Comparison of ENCODE assay signal across 8 mouse cellular contexts in the genomic region with DNA sequence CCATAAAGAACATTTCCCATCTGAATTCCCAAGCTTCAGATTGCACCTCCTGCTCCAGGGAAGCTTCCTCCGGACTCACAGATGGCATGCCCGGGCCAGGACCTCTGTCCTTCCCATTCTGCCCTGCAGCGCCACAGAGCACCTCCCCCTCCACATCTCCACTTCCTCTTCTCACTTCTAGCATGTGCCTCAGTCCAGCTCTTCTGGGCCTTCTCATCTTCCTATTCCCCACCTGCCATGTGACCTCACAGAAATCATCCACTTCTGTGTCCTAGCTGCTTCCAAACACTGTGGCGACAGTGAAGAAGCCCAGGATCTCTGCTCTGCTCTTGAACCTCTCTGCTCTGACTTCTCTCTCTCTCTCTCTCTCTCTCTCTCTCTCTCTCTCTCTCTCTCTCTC.
DNase-seq lines count a peak whose midpoint lies in the region; ATAC-seq and TF ChIP-seq lines count a peak whose summit lies in the region.
"Had no signal": no experiment of that assay in that cellular context is flagged by ENCODE, and none has a peak within 500 bp of the region (broad histone marks: within the 10 kb centered on the region; RNA-seq: fewer than 3 reads in every experiment).

No protein-coding gene starts in this region.

- 68% methylated on average over 4 of the region's 4 CpGs for WGBS in limb, embryonic 11.5 days

- no peak overlapping the region for H3K4me2 ChIP-seq in limb, embryonic 11.5 days (ENCODE audit: low read depth, severe bottlenecking)

- no peak for TF ChIP-seq CTCF in layer of hippocampus, adult 2 months (conservative IDR thresholded peaks at IDR 0.05)
- TF ChIP-seq CTCF in E14TG2a.4 (conservative IDR thresholded peaks at IDR 0.05; ENCODE audit: low read length), result no peak

- H3K36me3 ChIP-seq in E14TG2a.4 (ENCODE audit: insufficient read depth, low read length), result no peaks in the 10 kb centered on the region
- H3K36me3 ChIP-seq in limb, embryonic 11.5 days (ENCODE audit: control insufficient read depth, insufficient read depth, low read length), result no peaks in the 10 kb centered on the region

- peaks cover 62% of the 10 kb centered on the region for H3K4me1 ChIP-seq in E14TG2a.4 (replicated peaks; ENCODE audit: low read depth, low read length)
- H3K4me1 ChIP-seq in limb, embryonic 11.5 days (ENCODE audit: control insufficient read depth, insufficient read depth, low read length), result peaks cover 11% of the 10 kb centered on the region

- H3K27me3 ChIP-seq in E14TG2a.4 (ENCODE audit: insufficient read depth, low read length), result peaks cover 7% of the 10 kb centered on the region; the same call in 1 of the 2 replicates
- H3K27me3 ChIP-seq in limb, embryonic 11.5 days (ENCODE audit: control insufficient read depth, insufficient read depth, low read length), result no peaks in the 10 kb centered on the region

- H3K9me3 ChIP-seq in E14TG2a.4 (ENCODE audit: low read length), result no peaks in the 10 kb centered on the region
- H3K9me3 ChIP-seq in limb, embryonic 11.5 days (ENCODE audit: control insufficient read depth, low read length), result no peaks in the 10 kb centered on the region

- no peak overlapping the region for H3K9ac ChIP-seq in limb, embryonic 11.5 days (ENCODE audit: low read length)

- H3K27ac ChIP-seq in layer of hippocampus, adult 2 months, result 0 out of 2 replicates have a peak overlapping the region, but pooled peaks have one; percentile 39
- H3K27ac ChIP-seq in limb, embryonic 11.5 days (replicated peaks; ENCODE audit: low read depth, low read length), result 0 out of 2 replicates have a peak overlapping the region, but pooled peaks have one; percentile 56

- no peak for ATAC-seq in limb, embryonic 11.5 days (ENCODE audit: insufficient number of reproducible peaks, low FRiP score, low TSS enrichment, low read depth)
- ATAC-seq in megakaryocyte-erythroid progenitor cell, adult 5-6 weeks (replicated peaks; ENCODE audit: low FRiP score, low TSS enrichment, poor library complexity, severe bottlenecking), result no peak

- no peak for DNase-seq in layer of hippocampus, adult 2 months (ENCODE audit: low spot score in 2 of 2)
- no peak for DNase-seq in layer of hippocampus, postnatal 36 days
- DNase-seq in R1 (ENCODE audit: low read depth, low spot score), result peak; percentile 41
- no peak for DNase-seq in limb, embryonic 11.5 days (ENCODE audit: low spot score)
- no peak for DNase-seq in retina, embryonic 14.5 days (ENCODE audit: low spot score)
- DNase-seq: cerebellum, adult 11 months had no signal

- no peak overlapping the region for H3K4me3 ChIP-seq in layer of hippocampus, adult 2 months
- H3K4me3 ChIP-seq in E14TG2a.4 (replicated peaks; ENCODE audit: low read length), result peak overlapping the region; percentile 29; the same call in 1 of the 2 replicates
- H3K4me3 ChIP-seq in limb, embryonic 11.5 days (ENCODE audit: low read depth, low read length), result no peak overlapping the region
